Mouse (Mus musculus): ENCODE results near the gene Fchsd2.

DNA sequence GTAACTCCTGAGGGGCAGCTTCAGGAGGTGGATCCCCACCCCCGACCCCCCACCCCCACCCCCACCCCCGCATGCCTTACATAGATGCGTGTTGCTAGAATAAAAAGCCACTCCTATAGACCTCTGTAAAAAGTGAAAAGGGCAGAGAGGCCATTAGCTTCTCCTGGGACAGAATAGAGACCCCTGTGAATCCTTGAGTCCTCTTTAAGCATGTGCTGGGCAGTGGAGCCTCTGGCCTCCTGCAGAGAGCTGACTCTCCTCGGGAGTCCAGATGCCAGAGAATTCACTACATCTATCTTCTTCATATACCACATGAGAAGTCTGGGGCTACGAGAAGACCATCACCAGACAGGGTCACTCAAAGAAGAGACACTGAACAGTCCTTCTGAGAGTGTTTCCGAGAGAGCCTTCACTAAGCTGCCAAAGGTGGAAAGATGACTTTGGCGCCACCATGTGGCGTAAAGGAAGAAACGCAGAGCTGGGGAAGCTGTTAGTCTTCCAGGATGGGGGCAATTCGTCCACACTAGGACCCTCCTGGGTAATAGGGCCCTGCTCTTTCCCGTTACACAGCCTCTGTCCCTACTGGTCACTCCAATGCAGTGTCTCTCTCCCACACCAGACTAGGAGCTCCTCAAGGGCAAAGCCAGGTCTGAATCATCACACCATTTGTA, 41.0 kb upstream of the Fchsd2 start:
- TF ChIP-seq CTCF (IDR thresholded peaks at IDR 0.05; ENCODE audit: low read depth, low read length) (peak; percentile 74), POLR2A (IDR thresholded peaks at IDR 0.05; ENCODE audit: insufficient read depth, low read length) (no peak), EP300 (IDR thresholded peaks at IDR 0.05; ENCODE audit: insufficient read depth, low read depth, low read length) (no peak)
